Mouse (Mus musculus) kidney, postnatal 25 days (tissue): ENCODE measurements around the gene Nipal3.

Experiments used
- DNase-seq, 2 experiments: peaks; one replicate each; pipeline ENCODE4 v3.0.0; 2021; ENCODE audit warnings: mixed read lengths in 2 of 2

Gene Nipal3

GRCm38 (mm10) chr4:135505794-135506193, 11.0 kb upstream of the Nipal3 start:
- peak; percentile 50 to 63 for DNase-seq

- no peak for DNase-seq
Observed at GRCm38 (mm10) chr4:135501587-135501986, 6.7 kb upstream of the Nipal3 start.

DNA sequence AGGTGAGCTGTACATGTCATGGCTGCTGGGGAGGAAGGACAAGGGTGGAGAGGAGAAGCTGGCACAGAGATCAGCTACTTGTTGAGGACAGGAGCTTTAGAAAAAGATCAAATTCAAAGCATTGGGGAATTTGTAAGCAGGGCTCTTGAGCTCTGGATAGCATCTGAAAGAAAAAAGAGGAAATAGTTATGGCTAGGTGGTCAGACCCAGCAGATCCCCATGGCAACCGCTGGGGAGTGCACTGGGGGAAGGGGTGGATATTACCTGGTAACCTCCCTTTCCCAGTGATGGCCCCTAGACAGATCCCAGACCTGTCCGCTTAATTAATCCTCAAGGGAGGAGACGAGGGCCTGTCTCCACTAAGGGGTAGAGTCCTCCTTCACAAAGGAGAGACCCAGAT, 5.0 kb upstream of the Nipal3 start:
- no peak for DNase-seq

DNA sequence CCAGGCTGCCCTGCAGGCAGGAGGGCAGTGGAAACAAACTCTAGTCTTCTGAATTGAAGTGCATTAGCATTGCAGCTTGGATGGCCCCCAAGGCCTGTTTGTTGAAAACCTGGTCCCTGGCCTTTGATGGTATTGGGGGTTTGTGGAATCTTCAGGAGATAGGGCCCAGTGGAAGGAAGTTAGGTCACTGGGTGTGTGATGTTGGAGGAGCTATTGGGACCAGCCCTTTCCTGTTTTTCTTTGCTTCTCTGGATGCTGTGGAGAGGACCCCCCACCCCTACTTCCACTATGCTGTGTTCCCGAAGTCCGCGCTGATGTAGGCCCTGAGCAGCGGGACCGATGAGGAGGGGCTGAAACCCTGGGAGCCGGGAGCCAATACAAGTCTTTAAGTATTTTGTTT, 3.3 kb upstream of the Nipal3 start:
- no peak for DNase-seq

- DNase-seq = peak; percentile 94 to 96
Observed at GRCm38 (mm10) chr4:135495810-135496209, 972 bp upstream of the Nipal3 start.

DNA sequence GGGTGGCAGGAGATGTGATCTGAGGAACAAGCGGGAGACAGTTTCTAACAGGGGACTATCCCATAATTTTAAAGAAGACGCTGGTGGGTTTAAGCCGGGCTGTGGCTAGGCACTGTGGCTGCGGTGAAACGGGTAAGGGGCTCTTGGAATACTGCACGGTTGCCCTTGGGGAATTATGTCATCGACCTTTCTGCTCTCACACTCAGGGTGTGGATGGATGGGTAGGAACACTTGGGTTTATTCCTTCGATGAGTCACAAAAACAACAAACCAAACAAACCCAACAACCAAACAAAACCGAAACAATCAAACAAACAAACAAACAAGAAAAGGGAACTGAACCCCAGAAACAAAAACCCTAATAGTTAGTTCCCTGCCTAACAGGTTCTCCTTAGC, 556 bp upstream of the Nipal3 start:
- peak in 1 of 2 experiments; percentile 34 for DNase-seq

DNA sequence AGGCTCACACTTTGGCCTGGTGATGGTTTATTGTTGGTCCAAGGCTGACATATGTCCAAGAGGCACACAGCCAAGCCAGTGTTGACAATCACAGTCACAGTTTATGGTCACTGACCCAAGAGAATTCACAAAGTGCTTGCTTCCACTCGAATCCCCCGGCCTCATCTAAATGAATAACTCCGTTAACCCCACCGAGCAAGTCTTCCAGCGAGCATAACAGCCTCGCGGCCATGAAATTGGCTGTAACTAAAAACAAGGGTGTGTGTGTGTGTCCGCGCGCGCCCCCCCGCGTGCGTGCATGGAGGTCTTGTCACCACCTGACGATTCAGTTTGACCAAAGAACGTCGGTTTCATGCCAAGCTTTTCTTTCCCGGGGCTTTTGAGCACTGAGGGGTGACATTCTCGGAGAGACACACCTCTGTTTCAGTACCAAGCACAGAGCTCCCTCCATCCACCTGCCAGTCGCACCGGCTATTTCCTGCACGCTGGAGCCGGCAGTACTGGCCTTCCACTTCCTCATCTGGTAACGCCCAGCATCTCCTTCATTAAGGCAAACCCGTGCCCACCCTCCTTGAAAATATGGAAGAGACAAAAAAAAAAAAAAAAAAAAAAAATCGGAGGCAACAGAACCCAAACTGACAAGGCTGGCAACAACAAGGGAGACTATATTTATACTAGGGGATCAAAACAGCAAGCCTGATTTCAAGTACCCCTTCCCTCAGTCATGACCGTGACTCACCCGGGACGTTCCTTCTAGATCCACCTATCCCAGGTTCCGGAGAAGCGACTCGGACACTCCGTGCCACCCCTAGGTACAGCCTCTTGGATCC, 932 bp downstream of the Nipal3 start:
- peak; percentile 49 to 69 for DNase-seq

- DNase-seq = peak in 1 of 2 experiments; percentile 34
Observed at GRCm38 (mm10) chr4:135493271-135493670, 1.6 kb downstream of the Nipal3 start.

DNA sequence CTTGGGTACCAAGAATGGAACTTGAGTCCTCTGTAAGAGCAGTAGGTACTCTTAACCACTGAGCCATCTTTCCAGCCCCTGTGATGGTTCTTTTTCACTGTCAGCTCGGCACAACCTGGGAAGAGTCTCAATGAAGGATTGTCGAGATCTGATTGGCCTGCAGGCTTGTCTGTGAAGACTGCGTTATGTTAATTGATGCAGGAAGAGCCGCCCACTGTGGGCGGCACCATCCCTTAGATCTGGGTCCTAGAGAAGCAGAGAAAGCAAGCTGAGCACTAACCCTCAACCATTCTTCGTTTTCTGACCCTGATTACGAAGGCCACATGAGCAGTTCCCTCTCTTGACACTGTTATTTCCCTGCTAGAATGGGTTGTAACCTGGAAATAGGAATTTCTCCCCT, 5.6 kb downstream of the Nipal3 start:
- DNase-seq = peak in 1 of 2 experiments; percentile 16

GRCm38 (mm10) chr4:135486352-135486751, 8.5 kb downstream of the Nipal3 start:
- DNase-seq = peak; percentile 38 to 65

- DNase-seq = no peak
Observed at GRCm38 (mm10) chr4:135485086-135485485, 9.8 kb downstream of the Nipal3 start.

- peak in 1 of 2 experiments; percentile 34 for DNase-seq
Observed at GRCm38 (mm10) chr4:135480370-135480769, 14.5 kb downstream of the Nipal3 start.

GRCm38 (mm10) chr4:135477851-135478250, 17.0 kb downstream of the Nipal3 start:
- DNase-seq = peak in 1 of 2 experiments; percentile 30

GRCm38 (mm10) chr4:135463406-135463805, 31.4 kb downstream of the Nipal3 start:
- no peak for DNase-seq

DNA sequence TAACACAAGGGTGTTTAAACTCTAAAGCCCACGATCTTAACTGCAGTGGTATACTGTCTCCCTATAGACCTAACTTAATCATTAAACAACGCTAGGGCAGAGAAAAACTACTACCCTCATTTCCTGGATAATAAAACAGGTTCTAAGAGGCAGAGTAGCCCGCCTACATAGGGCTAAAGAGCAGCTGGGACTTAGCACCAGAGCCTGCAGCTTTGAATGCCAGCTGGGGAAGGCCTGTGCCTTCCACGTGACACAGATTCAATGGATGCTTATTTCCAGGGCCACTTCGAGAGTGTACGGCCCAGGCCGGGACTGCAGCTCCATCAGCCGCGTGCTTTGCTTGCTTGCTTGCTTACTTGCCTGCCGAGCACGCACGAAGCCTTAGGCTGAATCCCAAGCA, 41.3 kb downstream of the Nipal3 start:
- DNase-seq = no peak

GRCm38 (mm10) chr4:135453164-135453563, 41.7 kb downstream of the Nipal3 start:
- peak; percentile 39 to 76 for DNase-seq

DNA sequence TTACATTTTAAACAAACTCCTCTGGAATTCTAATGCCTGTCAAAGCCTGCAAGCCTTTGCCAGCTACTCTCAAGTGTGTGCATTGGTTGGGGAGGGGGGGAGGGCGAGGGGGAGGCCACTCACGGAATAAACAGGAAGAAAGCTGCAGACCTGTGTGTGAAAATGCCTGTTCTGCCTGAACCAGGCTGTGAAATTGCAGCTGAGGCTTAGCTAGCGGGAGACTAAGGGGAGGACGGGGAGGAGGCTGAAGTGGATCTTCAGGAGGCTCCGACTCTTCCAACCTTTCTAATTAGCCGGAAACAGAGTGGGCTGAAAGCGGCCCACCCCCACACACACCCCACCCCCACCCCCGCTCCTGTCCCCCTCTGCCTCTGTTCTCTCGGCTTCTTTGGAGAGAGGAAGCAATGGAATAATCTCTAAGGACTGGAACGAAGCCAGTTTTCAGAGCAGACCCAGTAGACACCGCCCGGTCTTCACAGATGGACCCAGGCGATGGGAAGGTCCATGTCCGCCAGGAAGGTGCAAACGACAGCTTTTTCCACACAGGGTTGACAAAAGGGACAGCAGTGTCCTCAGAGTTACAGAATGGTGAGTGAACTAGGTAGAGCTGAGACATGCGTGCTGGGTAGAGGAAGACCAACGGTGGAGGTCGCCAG, 43.4 kb downstream of the Nipal3 start:
- peak in 1 of 2 experiments; percentile 54 for DNase-seq

GRCm38 (mm10) chr4:135442473-135442872, 52.4 kb downstream of the Nipal3 start:
- no peak for DNase-seq

- peak in 1 of 2 experiments; percentile 61 for DNase-seq
Observed at GRCm38 (mm10) chr4:135439904-135440522, 54.8 kb downstream of the Nipal3 start.

- peak; percentile 55 to 78 for DNase-seq
Observed at GRCm38 (mm10) chr4:135439188-135439647, 55.6 kb downstream of the Nipal3 start.

DNA sequence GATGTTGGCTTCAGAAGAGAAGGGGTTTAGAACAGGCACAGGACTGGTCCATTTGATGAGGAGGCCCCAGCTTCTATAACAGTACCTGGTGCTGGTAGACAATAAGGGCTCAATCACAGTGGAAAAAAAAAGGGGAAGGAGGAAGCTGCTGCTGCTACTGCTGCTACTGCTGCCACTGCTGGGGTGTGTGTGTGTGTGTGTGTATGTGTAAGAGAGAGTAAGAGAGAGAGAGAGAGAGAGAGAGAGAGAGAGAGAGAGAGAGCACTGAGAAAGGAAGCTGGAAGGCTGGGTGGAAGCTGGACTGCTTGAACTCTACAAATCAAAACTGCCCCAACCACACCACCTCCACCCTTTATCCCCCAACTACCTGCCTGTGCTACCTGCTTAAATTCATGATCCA, 56.9 kb downstream of the Nipal3 start:
- DNase-seq = no peak

- DNase-seq = peak; percentile 50 to 65
Observed at GRCm38 (mm10) chr4:135436291-135436690, 58.5 kb downstream of the Nipal3 start.

GRCm38 (mm10) chr4:135434395-135434789, 60.4 kb downstream of the Nipal3 start:
- no peak for DNase-seq
